Mouse (Mus musculus) embryonic facial prominence, embryonic 14.5 days (tissue): Measurements from ENCODE around the gene Anks1b. TPM values are rescaled to one million over a fixed set of nuclear protein-coding genes. Genes with fewer than 3 reads are reported as not detected.

Source experiments
- ATAC-seq: fragments of 200-750 bp; cut with Nextera tagmentation; 2 replicates; pipeline ENCODE4 v1.8.0; 2017; ENCODE audit warnings: low read depth, moderate number of reproducible peaks, moderate TSS enrichment
- DNase-seq: peaks from one replicate; pipeline ENCODE4 v3.0.0-alpha.2; 2015; ENCODE audit warnings: low spot score
- H3K27ac ChIP-seq: fragments of 300-500 bp; sonication (generic); replicated peaks from 2 replicates; pipeline ENCODE4 v1.5.1; 2014; ENCODE audit warnings: low read depth, mild to moderate bottlenecking, low read length, moderate library complexity
- H3K27me3 ChIP-seq: fragments of 300-500 bp; sonication (generic); replicated peaks from 2 replicates; pipeline ENCODE4 v1.6.1; 2014; ENCODE audit warnings: low read length; ENCODE audit not compliant: control insufficient read depth, insufficient read depth
- H3K36me3 ChIP-seq: fragments of 300-500 bp; sonication (generic); 2 replicates; pipeline ENCODE4 v1.6.1; 2014; ENCODE audit warnings: low read length, mixed read lengths; ENCODE audit not compliant: control insufficient read depth, insufficient read depth
- H3K4me1 ChIP-seq: fragments of 300-500 bp; sonication (generic); 2 replicates; pipeline ENCODE4 v1.6.1; 2014; ENCODE audit warnings: antibody characterized with exemption, low read length; ENCODE audit not compliant: control insufficient read depth, insufficient read depth
- H3K4me2 ChIP-seq: fragments of 300-500 bp; sonication (generic); 2 replicates; pipeline ENCODE4 v1.6.1; 2014; ENCODE audit warnings: low read depth, mild to moderate bottlenecking, low read length, moderate library complexity, mixed read lengths
- H3K4me3 ChIP-seq: fragments of 300-500 bp; sonication (generic); 2 replicates; pipeline ENCODE4 v1.5.1; 2014; ENCODE audit warnings: low read depth, mild to moderate bottlenecking, low read length
- H3K9ac ChIP-seq: fragments of 300-500 bp; sonication (generic); 2 replicates; pipeline ENCODE4 v1.6.1; 2014; ENCODE audit warnings: low read depth, mild to moderate bottlenecking, low read length, moderate library complexity, mixed read lengths
- H3K9me3 ChIP-seq: fragments of 300-500 bp; sonication (generic); 2 replicates; pipeline ENCODE4 v1.6.1; 2016; ENCODE audit warnings: low read length; ENCODE audit not compliant: control insufficient read depth
- WGBS: fragments of 180-500 bp; shearing (Covaris S2); extraction: QIAGEN DNeasy Blood & Tissue Kit; methylation state at CpG from one replicate; pipeline ENCODE4 v1.1.7; 2014; 5-methylcytosine and 5-hydroxymethylcytosine counted together
- polyA plus RNA-seq: library from polyadenylated mRNA; unstranded; fragments of >200 nt; fragmentation: Nextera tagmentation; extraction: Ambion mirVana; gene quantifications from 2 replicates; pipeline ENCODE4 v1.2.1, GENCODE M21; 2014

The Anks1b gene
- polyA plus RNA-seq, 1 experiment from 2014 or later, result 2.2 TPM

DNA sequence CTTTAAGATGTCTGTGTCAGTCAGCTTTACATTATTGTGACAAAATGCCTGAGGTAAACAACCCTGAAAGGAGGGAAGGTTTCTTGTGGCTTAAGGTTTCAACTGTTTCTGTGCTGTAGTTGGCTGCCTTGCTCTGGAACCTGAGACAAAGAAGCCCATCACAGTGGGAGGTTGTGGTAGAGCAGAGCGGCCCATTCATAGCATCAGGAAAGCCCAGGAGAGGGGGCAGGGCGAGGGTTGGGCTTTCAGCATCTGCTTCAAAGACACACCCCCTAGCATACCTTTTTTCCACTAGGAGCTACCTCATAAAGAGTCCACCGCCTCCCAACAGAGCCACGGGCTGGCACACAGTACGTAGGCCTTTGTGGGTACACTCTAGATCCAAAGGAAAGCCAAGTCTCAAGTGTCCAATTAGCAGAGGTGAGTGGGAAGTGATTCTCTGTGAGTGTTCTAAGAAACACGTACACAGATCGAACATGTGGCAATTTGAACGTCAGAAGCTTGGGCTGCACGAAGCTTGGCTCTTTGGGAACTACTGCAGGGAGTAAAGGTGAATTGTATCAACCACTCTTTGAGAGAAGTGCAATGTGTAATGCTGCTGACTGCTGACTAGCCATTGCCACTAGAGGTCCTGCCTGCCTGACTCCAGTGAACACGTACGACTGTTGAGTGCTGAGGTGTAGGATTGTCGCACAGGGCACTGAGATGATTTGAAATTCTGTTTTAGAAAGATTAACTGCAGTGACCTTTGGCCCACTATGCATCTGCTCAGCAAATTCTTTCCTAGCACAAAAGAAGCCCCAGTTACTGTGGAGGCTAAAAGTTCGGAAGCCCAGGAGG, 906.5 kb downstream of the Anks1b start:
- H3K36me3 ChIP-seq, result no peaks in the 10 kb centered on the region
- no peak for DNase-seq
- no peak overlapping the region for H3K4me2 ChIP-seq
- H3K4me3 ChIP-seq, result no peak overlapping the region
- no peak overlapping the region for H3K27ac ChIP-seq
- no peak overlapping the region for H3K9ac ChIP-seq
- no peak for ATAC-seq
- no peaks in the 10 kb centered on the region for H3K4me1 ChIP-seq
- 48% methylated on average over 13 of the region's 13 CpGs for WGBS
- H3K27me3 ChIP-seq, result no peaks in the 10 kb centered on the region
- H3K9me3 ChIP-seq, result no peaks in the 10 kb centered on the region

DNA sequence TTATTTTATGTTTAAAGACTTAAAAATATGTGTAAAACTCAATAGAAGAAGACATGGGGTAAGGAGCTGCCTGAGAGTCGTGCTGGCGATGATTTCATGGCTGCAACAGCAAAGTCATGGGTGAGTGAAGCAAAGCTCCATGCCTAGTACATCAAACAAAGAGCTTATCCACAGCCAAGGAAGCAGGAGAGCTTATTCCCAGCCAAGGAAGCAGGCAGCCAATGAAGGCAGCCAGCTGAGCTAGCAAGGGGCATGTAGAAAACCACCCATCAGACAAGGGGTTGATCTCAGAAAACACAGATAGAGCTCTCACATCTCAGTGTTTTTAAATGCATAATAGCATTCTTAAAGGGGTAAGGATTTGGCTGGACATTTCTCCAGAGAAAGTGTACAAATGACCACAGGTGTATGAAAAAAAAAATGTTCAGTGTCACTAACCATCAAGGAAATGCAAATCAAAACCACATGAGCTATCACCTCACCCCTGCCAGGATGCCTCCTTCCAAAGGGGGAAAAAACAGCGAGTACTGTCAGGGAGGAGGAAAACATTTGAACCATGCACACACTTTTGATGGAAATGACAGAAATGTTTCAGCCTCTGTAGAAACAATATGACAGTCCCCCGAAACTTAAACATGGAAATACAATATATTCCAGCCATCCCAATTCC, 911.8 kb downstream of the Anks1b start:
- no peaks in the 10 kb centered on the region for H3K36me3 ChIP-seq
- no peak overlapping the region for H3K4me2 ChIP-seq
- H3K27ac ChIP-seq, result no peak overlapping the region
- ATAC-seq, result no peak
- H3K4me1 ChIP-seq, result no peaks in the 10 kb centered on the region
- H3K4me3 ChIP-seq, result no peak overlapping the region
- DNase-seq, result no peak
- 60% methylated on average over 4 of the region's 4 CpGs for WGBS
- no peaks in the 10 kb centered on the region for H3K27me3 ChIP-seq
- no peak overlapping the region for H3K9ac ChIP-seq
- H3K9me3 ChIP-seq, result no peaks in the 10 kb centered on the region

DNA sequence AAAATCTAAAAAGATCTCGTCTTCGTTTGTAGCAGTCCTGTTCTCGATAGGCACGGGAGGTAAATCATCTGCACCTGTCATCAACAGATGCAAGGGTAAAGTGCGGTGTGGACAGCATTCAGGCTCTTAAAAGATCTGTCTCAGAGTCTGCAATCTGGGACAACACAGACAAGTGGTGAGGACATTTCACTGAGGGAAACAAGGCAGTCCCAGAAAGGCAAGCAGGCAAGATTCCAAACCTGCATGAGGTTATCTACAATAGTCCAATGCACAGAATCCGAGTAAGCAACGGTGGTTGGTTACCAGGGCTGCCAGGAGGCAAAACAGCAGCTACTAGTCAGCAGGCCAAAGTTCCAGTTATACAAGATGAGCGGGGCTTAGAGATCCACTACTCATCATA, 912.4 kb downstream of the Anks1b start:
- no peak overlapping the region for H3K4me2 ChIP-seq
- no peak for DNase-seq
- H3K9me3 ChIP-seq, result no peaks in the 10 kb centered on the region
- no peaks in the 10 kb centered on the region for H3K36me3 ChIP-seq
- H3K27me3 ChIP-seq, result no peaks in the 10 kb centered on the region
- no peak overlapping the region for H3K27ac ChIP-seq
- no peak for ATAC-seq
- no peaks in the 10 kb centered on the region for H3K4me1 ChIP-seq
- no peak overlapping the region for H3K4me3 ChIP-seq
- WGBS, result 83% methylated on average over 8 of the region's 8 CpGs
- H3K9ac ChIP-seq, result no peak overlapping the region

DNA sequence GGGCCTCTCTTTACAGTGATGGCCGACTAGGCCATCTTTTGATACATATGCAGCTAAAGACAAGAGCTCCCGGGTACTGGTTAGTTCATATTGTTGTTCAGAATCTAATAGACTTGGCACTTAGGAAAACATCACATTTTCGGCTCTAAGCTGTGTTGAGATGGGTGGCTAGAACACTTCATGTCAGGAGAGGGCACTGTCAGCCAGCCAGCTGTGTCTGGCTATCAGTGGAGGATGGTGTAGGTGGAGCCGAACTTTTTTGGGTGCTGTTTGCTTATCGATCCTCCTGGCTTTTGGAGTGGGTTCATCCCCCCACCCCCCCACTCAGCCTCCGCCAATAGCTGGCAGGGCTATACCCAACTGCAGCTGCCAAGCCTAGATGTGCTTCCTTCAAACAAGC, 929.8 kb downstream of the Anks1b start:
- no peak for ATAC-seq
- H3K4me3 ChIP-seq, result no peak overlapping the region

DNA sequence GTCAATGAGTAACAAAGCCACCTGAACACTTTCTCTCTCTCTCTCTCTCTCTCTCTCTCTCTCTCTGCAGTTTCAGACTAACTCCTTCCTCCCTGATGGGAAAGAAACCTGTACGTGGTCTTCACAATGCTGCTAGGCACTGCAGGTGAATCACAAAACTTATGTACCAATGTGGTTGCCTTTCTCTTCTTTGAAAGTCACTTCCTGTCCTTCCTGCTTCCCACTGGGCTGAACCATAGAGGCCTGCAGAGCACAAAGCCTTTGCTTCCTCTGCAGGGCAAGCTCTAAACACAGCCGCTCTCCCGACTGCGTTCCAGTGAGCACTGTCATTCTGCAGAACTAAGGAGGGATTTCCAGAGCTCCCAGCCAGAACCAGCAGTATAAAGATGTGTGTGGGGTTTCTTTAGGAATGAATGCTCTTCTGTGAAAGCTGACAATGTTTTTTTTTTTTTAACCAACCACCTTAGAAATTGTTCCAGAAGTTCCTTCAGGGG, 931.3 kb downstream of the Anks1b start:
- H3K27ac ChIP-seq, result no peak overlapping the region
- ATAC-seq (no peak), DNase-seq (no peak)
- H3K4me2 ChIP-seq, result no peak overlapping the region
- no peaks in the 10 kb centered on the region for H3K36me3 ChIP-seq
- H3K4me3 ChIP-seq, result no peak overlapping the region
- H3K27me3 ChIP-seq, result no peaks in the 10 kb centered on the region
- H3K4me1 ChIP-seq, result no peaks in the 10 kb centered on the region
- H3K9ac ChIP-seq, result no peak overlapping the region
- H3K9me3 ChIP-seq, result no peaks in the 10 kb centered on the region
- WGBS, result 11% methylated on average over 4 of the region's 4 CpGs

More for the DNA sequence above, 929.8 kb downstream of the Anks1b start:
- no peaks in the 10 kb centered on the region for H3K27me3 ChIP-seq
- no peak overlapping the region for H3K9ac ChIP-seq
- no peaks in the 10 kb centered on the region for H3K9me3 ChIP-seq
- no peak for DNase-seq
- WGBS, result 53% methylated on average over 6 of the region's 6 CpGs
- H3K4me1 ChIP-seq, result no peaks in the 10 kb centered on the region
- no peak overlapping the region for H3K4me2 ChIP-seq
- H3K36me3 ChIP-seq, result no peaks in the 10 kb centered on the region
- H3K27ac ChIP-seq, result no peak overlapping the region

DNA sequence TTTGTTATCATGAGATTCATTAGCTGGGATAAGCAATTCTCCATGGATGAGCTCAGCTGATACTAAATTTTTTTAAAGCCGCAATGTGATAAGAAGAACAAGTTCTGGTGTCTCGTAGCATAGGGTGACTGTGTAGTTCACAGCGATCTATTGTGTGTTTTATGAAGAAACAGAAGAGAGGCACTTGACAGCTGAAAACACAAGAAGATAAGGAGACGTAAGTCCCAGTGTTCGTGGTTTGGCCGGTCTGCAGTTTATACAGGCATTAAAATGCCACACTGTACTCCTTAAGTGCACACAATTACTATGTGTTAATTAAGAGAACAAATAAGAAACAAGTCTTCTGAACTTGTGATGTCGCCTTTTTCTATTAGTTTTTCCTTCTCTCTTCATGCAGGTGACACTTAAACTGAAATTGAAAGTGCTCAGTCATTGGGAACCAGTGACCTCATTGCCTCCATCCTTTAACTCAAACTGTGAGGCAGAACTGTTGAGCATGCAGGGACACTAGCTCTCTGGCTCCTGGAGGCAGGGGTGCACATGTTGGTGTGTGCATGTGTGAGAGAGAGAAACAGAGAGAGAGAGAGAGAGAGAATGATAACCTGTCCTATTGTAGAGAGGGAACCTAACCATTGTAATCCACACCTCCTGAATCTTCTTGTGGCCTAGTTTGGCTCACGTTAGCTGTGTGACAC, 935.5 kb downstream of the Anks1b start:
- 86% methylated on average over 8 of the region's 8 CpGs for WGBS
- Histone ChIP-seq H3K4me2 (no peak overlapping the region), H3K27ac (no peak overlapping the region), H3K4me3 (no peak overlapping the region), H3K36me3 (no peaks in the 10 kb centered on the region), H3K27me3 (no peaks in the 10 kb centered on the region), H3K4me1 (no peaks in the 10 kb centered on the region), H3K9me3 (no peaks in the 10 kb centered on the region), H3K9ac (no peak overlapping the region)
- DNase-seq (no peak), ATAC-seq (no peak)

DNA sequence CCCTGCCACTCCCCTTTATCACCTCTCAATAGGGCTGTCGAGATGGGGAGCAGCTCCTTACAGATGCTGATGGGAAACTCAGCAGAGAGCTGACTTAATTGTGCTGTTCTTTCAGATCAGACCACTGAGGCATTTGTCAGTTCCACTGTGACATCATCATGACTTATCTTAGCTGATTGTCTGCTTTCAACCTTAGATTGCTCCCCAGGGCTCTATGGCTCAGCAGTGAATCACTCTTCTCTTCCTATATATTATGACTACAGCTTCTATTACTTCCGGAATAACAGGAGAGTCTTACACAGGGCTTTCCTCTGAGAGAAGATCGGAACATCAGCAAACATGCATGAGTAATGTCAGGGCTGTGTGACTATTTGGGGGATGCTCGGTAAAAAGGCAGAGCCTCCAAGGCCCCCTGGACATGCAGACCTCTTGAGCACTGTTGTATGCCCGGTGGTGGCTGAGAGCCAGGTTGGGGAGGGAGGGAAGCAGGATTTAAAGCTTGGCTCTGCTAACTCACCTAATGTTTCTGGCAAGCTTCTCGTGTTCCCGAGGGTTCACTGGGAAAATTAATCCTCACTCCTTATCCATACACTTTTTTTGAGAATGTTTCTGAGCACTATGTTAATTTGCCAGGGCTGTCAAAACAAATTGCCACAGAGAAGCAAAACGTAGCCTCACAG, 936.7 kb downstream of the Anks1b start:
- Histone ChIP-seq H3K27ac (no peak overlapping the region), H3K9me3 (no peaks in the 10 kb centered on the region), H3K4me2 (no peak overlapping the region), H3K9ac (no peak overlapping the region), H3K4me1 (no peaks in the 10 kb centered on the region), H3K4me3 (no peak overlapping the region), H3K27me3 (no peaks in the 10 kb centered on the region), H3K36me3 (no peaks in the 10 kb centered on the region)
- ATAC-seq (no peak), DNase-seq (no peak)
- 30% methylated on average over 8 of the region's 8 CpGs for WGBS

DNA sequence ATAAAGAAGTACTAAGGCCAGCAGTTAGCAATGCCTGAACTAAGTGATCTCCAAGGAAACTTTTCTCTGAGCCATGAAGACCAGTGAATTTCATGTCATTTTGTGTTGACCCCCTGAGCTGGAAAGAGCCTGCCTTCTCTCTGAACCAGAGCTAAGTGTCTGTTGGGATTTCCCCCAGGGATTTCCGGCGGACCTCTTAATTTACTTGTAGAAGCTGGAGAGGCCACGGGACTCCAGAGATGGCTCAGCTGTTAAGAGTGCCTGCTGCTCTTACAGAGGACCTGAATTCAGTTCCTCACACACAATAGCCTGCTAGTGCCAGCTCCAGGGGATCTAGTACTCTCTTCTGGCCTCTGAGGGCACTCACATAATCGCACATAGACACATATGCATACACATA, 938.1 kb downstream of the Anks1b start:
- Histone ChIP-seq H3K36me3 (no peaks in the 10 kb centered on the region), H3K27me3 (no peaks in the 10 kb centered on the region), H3K9ac (no peak overlapping the region), H3K4me2 (no peak overlapping the region), H3K27ac (no peak overlapping the region), H3K4me1 (no peaks in the 10 kb centered on the region), H3K4me3 (no peak overlapping the region), H3K9me3 (no peaks in the 10 kb centered on the region)
- 66% methylated on average over 4 of the region's 4 CpGs for WGBS
- DNase-seq (no peak), ATAC-seq (no peak)
